Mouse (Mus musculus) layer of hippocampus, adult 9-10 months (tissue): Measurements from ENCODE around the gene En1.
A peak's percentile ranks its signal among the peaks of the same experiment; 100 is the strongest.

ENCODE experiments used
- DNase-seq: peaks from one replicate; pipeline ENCODE4 v3.0.0; 2022; ENCODE audit warnings: low spot score

Gene En1

DNA sequence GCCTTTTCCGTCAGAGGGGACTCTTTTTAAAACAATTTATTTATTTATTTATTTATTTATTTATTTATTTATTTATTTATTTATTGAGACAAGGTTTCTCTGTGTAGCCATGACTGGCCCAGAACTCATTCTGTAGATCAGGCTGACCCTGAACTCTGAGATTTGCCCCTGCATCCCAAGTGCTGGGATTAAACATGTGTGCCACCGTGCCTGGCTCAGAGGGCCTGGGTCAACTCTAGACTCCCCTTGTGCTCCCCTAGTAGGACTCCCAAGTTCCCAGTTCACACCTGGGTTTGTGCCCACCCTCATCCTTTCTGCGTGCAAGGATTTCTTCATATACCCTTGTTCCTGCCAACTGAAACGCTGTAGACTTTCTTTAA lies 25.4 kb downstream of the En1 start:
- DNase-seq, result no peak

DNA sequence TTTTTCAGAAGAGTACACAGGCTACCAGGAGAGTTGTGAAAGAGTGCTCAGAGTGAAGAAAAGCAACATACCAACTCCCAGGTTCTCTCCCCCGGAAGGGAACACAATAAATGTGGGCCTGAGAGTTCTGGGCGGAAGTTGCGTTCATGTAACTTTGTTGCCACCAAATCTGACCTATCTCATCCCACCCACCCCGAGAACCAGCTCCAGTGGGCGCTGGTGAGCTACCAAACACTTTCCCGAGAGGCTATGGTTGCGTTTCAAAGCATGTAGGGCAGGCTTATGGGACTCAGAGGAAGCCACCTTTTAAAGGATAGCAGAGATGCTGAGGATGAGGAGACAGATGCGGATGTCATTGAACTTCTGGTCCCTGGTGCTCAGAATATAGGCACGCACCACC lies 26.6 kb downstream of the En1 start:
- no peak for DNase-seq

- no peak for DNase-seq
These were observed 41.2 kb downstream of the En1 start for GRCm38 (mm10) chr1:120643380-120643779.

- DNase-seq, result no peak
These were observed 41.9 kb downstream of the En1 start for GRCm38 (mm10) chr1:120643848-120644711.

- no peak for DNase-seq
These were observed 42.5 kb downstream of the En1 start for GRCm38 (mm10) chr1:120644755-120645154.

GRCm38 (mm10) chr1:120650068-120650467 lies 47.9 kb downstream of the En1 start:
- no peak for DNase-seq

- no peak for DNase-seq
These were observed 49.8 kb downstream of the En1 start for GRCm38 (mm10) chr1:120651997-120652396.

- peak; percentile 9 for DNase-seq
These were observed 52.8 kb downstream of the En1 start for GRCm38 (mm10) chr1:120654950-120655396.
